In the genomic region with DNA sequence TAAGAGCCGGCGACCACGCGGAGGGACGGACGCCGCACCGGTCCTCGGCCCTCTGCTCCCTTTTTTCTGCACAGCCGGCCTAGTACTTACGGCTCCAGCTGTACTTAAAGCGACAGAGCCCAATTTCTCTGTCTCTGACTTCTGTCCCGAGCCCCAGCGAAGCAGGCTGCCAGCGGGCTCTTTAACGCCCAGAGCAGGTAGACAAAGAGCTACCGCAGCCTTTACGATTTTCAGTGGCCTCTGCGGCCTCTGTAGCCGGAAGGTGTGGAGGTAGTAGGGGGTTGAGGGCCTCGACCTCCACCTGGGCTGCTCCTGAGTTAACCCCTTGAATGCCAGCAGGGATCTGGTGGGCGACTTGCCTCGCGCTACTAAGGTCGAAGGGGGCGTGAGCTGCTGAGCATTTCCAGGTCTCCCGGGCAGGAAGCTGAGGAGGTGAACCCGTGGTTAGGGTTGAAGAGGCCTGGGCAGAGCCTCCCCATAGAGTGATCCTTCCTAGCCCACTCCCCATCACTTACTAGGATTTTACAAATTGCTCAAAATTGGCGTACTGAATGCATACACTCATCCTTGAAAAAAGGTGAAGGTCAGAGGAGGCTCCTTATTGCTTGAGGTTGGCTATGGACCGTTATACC, we compare ENCODE assay signal across 8 mouse cellular contexts.
DNase-seq lines count a peak whose midpoint lies in the region; ATAC-seq and TF ChIP-seq lines count a peak whose summit lies in the region.

No protein-coding gene starts in this region.

- 4% methylated on average over 30 of the region's 30 CpGs for WGBS in lung, embryonic 14.5 days
- 5% methylated on average over 30 of the region's 30 CpGs for WGBS in olfactory bulb, adult 2 months

- peaks cover 52% of the 10 kb centered on the region for H3K4me1 ChIP-seq in lung, embryonic 14.5 days (ENCODE audit: insufficient read depth)
- peaks cover 45% of the 10 kb centered on the region for H3K4me1 ChIP-seq in olfactory bulb, adult 2 months (ENCODE audit: control insufficient read depth, insufficient read depth, low read length)

- TF ChIP-seq POLR2A in olfactory bulb, adult 2 months (IDR thresholded peaks at IDR 0.05; ENCODE audit: insufficient read depth, low read depth, low read length), result no peak

- ATAC-seq in granulocyte monocyte progenitor cell, adult 5-6 weeks (replicated peaks; ENCODE audit: poor library complexity, severe bottlenecking), result peak; percentile 52
- peak; percentile 66 for ATAC-seq in lung, embryonic 14.5 days (ENCODE audit: insufficient read depth)

- TF ChIP-seq CTCF in lung, embryonic 14.5 days (IDR thresholded peaks at IDR 0.05; ENCODE audit: low read depth), result no peak
- no peak for TF ChIP-seq CTCF in olfactory bulb, adult 2 months (IDR thresholded peaks at IDR 0.05; ENCODE audit: insufficient read depth, low read depth, low read length)

- 0 out of 2 replicates have a peak, but pooled peaks cover 3% of the 10 kb centered on the region for H3K27me3 ChIP-seq in lung, embryonic 14.5 days (ENCODE audit: insufficient read depth, low read length)

- DNase-seq in left cerebral cortex, adult 18-20 months (ENCODE audit: low spot score in 2 of 2), result peak; percentile 38 to 45
- DNase-seq in left cerebral cortex, postnatal 4 days, result no peak
- DNase-seq in cerebellum, postnatal 36 days, result peak; percentile 37 to 42
- peak; percentile 45 to 62 for DNase-seq in kidney, adult 8-10 months
- peak; percentile 87 for DNase-seq in lung, embryonic 14.5 days
- DNase-seq in layer of hippocampus, adult 9-10 months (ENCODE audit: low spot score), result no peak

- H3K27ac ChIP-seq in lung, embryonic 14.5 days (ENCODE audit: low read depth), result peak overlapping the region; percentile 15; the same call in 1 of the 2 replicates
- no peak overlapping the region; the same call in 1 of the 2 replicates for H3K27ac ChIP-seq in olfactory bulb, adult 2 months (ENCODE audit: insufficient read depth, low read depth, low read length)

- peak overlapping the region; percentile 59 for H3K9ac ChIP-seq in lung, embryonic 14.5 days

- peak overlapping the region; percentile 52 for H3K4me3 ChIP-seq in lung, embryonic 14.5 days (ENCODE audit: low read depth, low read length)
- H3K4me3 ChIP-seq in olfactory bulb, adult 2 months (ENCODE audit: insufficient read depth, low read depth, low read length), result peak overlapping the region; percentile 63

- no peaks in the 10 kb centered on the region for H3K36me3 ChIP-seq in lung, embryonic 14.5 days (ENCODE audit: insufficient read depth)

- peak overlapping the region; percentile 83 for H3K4me2 ChIP-seq in lung, embryonic 14.5 days

- intact Hi-C loops in left cerebral cortex, postnatal 4 days (cut with DNase I), result no loop called here

- H3K9me3 ChIP-seq in lung, embryonic 14.5 days (ENCODE audit: low read depth, low read length), result no peaks in the 10 kb centered on the region

Comparison
In these comparisons a context has a peak if more than half of its experiments do, and no peak if none do; other contexts are left out.
1. DNase-seq: peak in left cerebral cortex, adult 18-20 months (2 of 2), cerebellum, postnatal 36 days (2 of 2), kidney, adult 8-10 months (2 of 2) and lung, embryonic 14.5 days (single experiment); none in left cerebral cortex, postnatal 4 days (single experiment) and layer of hippocampus, adult 9-10 months (single experiment).